Mouse (Mus musculus): ENCODE results near the gene Plxnc1. TPM values are rescaled to one million over a fixed set of nuclear protein-coding genes. Genes with fewer than 3 reads are reported as not detected.

Gene Plxnc1
- total RNA-seq, 1 experiment = 1.1 TPM

DNA sequence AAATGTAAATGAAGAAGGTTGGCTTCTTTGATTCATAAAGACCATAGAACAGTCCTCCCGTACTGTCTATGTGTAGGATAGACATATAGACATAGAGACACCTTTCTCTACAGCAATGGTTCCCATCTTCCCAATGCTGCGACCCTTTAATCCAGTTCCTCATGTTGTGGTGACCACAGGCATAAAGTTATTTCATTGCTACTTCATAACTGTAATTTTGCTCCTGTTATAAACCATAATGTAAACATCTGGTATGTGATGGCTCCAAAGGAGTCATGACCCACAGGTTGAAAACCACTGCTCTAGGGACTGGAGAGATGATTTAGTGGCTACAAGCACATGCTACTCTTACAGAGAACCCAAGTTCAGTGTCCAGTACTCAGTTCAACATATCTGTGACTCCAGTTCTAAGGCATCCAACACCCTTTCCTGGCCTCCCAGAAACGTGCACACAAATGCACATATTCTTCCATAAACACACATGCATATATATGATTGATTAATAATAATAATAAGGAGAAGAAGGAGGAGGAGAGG lies 27.1 kb upstream of the Plxnc1 start:
- in situ Hi-C loops (cut with MboI; ENCODE audit: low sequenced_read_pairs in 2 of 2, unreplicated experiment in 2 of 2) = loop anchor here in 1 of 2 experiments (25.0 kb wide), 1 partner anchor 284 kb away; the partner anchor contains the start of gene Cep83
- H3K4me3 ChIP-seq (ENCODE audit: insufficient read depth in 1 of 2, low read depth in 1 of 2, low read length in 2 of 2, poor library complexity in 1 of 2, severe bottlenecking in 1 of 2) = no peak overlapping the region
- no peak overlapping the region for H3K9ac ChIP-seq (ENCODE audit: insufficient read depth, low read depth, low read length, poor library complexity, severe bottlenecking)
- DNase-seq (ENCODE audit: low read depth, low spot score) = no peak
- H3K9me3 ChIP-seq (ENCODE audit: control insufficient read depth, insufficient read depth, low read depth, low read length) = no peaks in the 10 kb centered on the region
- no peak overlapping the region for H3K27ac ChIP-seq (ENCODE audit: insufficient read depth, low read depth, low read length, poor library complexity, severe bottlenecking)
- TF ChIP-seq HCFC1 (IDR thresholded peaks at IDR 0.05; ENCODE audit: borderline replicate concordance, insufficient read depth, low read length) (no peak), ZC3H11A (IDR thresholded peaks at IDR 0.05; ENCODE audit: borderline replicate concordance, low read depth, low read length) (no peak)
- no peaks in the 10 kb centered on the region for H3K36me3 ChIP-seq (ENCODE audit: control insufficient read depth, insufficient read depth, low read length, poor library complexity, severe bottlenecking)
- no peaks in the 10 kb centered on the region for H3K4me1 ChIP-seq (ENCODE audit: control insufficient read depth in 2 of 2, insufficient read depth in 2 of 2, low read length in 2 of 2, poor library complexity in 1 of 2)

DNA sequence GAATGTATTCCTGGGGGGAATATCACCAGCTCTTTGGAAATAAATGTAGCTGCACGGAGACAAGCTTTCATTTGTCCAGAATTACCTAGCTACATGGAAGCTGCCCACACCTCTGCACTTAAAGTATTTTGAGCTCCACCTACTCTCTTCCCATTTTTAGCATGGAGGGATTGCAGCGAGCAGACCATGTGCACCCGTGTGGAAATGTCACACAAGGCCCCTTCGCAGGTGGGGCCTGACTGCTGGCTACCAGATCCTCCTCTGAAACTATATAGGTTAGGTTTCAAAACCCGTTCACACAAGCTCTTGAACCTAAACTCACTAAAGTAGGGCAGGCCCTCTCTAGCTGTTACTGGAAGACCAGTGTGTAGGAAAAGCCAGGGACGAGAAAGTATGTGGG lies 25.6 kb upstream of the Plxnc1 start:
- in situ Hi-C loops (cut with MboI; ENCODE audit: low sequenced_read_pairs in 2 of 2, unreplicated experiment in 2 of 2) = loop anchor here in 1 of 2 experiments (25.0 kb wide), 1 partner anchor 283 kb away; the partner anchor contains the start of gene Cep83
- Histone ChIP-seq H3K36me3 (ENCODE audit: control insufficient read depth, insufficient read depth, low read length, poor library complexity, severe bottlenecking) (no peaks in the 10 kb centered on the region), H3K4me3 (ENCODE audit: insufficient read depth in 1 of 2, low read depth in 1 of 2, low read length in 2 of 2, poor library complexity in 1 of 2, severe bottlenecking in 1 of 2) (no peak overlapping the region), H3K27ac (ENCODE audit: insufficient read depth, low read depth, low read length, poor library complexity, severe bottlenecking) (no peak overlapping the region), H3K9ac (ENCODE audit: insufficient read depth, low read depth, low read length, poor library complexity, severe bottlenecking) (no peak overlapping the region), H3K9me3 (ENCODE audit: control insufficient read depth, insufficient read depth, low read depth, low read length) (no peaks in the 10 kb centered on the region), H3K4me1 (ENCODE audit: control insufficient read depth in 2 of 2, insufficient read depth in 2 of 2, low read length in 2 of 2, poor library complexity in 1 of 2) (no peaks in the 10 kb centered on the region)
- no peak for DNase-seq (ENCODE audit: low read depth, low spot score)
- TF ChIP-seq CHD2 (IDR thresholded peaks at IDR 0.05; ENCODE audit: low read depth, low read length) (no peak), ZNF384 (IDR thresholded peaks at IDR 0.05; ENCODE audit: low read depth, low read length) (no peak), HCFC1 (IDR thresholded peaks at IDR 0.05; ENCODE audit: borderline replicate concordance, insufficient read depth, low read length) (no peak), ZC3H11A (IDR thresholded peaks at IDR 0.05; ENCODE audit: borderline replicate concordance, low read depth, low read length) (no peak), MAFK (IDR thresholded peaks at IDR 0.05; ENCODE audit: insufficient read depth, low read depth, low read length) (no peak)

DNA sequence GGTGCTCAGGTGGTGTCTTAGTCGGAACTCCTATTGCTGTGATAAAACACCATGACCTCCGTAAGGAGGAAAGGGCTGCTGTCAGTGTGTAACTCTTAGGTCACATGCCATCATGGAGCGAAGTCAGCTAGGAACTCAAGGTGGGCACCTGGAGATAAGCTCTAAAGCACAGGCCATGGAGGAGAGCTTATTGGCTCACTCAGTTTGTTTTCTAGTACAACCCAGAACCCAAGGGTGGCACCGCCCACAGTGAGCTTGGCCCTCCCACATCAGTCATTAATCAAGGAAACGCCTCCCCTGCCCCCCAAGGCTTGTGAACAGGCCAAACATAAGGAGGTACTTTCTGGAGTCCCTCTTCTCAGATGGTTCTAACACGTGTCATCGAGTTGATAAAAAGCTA lies 22.8 kb upstream of the Plxnc1 start:
- H3K9me3 ChIP-seq (ENCODE audit: control insufficient read depth, insufficient read depth, low read depth, low read length) = no peaks in the 10 kb centered on the region
- no peak overlapping the region for H3K27ac ChIP-seq (ENCODE audit: insufficient read depth, low read depth, low read length, poor library complexity, severe bottlenecking)
- H3K36me3 ChIP-seq (ENCODE audit: control insufficient read depth, insufficient read depth, low read length, poor library complexity, severe bottlenecking) = no peaks in the 10 kb centered on the region
- H3K9ac ChIP-seq (ENCODE audit: insufficient read depth, low read depth, low read length, poor library complexity, severe bottlenecking) = no peak overlapping the region
- in situ Hi-C loops (cut with MboI; ENCODE audit: low sequenced_read_pairs in 2 of 2, unreplicated experiment in 2 of 2) = loop anchor here in 1 of 2 experiments (25.0 kb wide), 1 partner anchor 280 kb away; the partner anchor contains the start of gene Cep83
- no peak for DNase-seq (ENCODE audit: low read depth, low spot score)
- no peaks in the 10 kb centered on the region for H3K4me1 ChIP-seq (ENCODE audit: control insufficient read depth in 2 of 2, insufficient read depth in 2 of 2, low read length in 2 of 2, poor library complexity in 1 of 2)
- TF ChIP-seq ZC3H11A (IDR thresholded peaks at IDR 0.05; ENCODE audit: borderline replicate concordance, low read depth, low read length) (no peak), HCFC1 (IDR thresholded peaks at IDR 0.05; ENCODE audit: borderline replicate concordance, insufficient read depth, low read length) (no peak), ZNF384 (IDR thresholded peaks at IDR 0.05; ENCODE audit: low read depth, low read length) (no peak), CHD2 (IDR thresholded peaks at IDR 0.05; ENCODE audit: low read depth, low read length) (no peak), MAFK (IDR thresholded peaks at IDR 0.05; ENCODE audit: insufficient read depth, low read depth, low read length) (no peak)
- H3K4me3 ChIP-seq (ENCODE audit: insufficient read depth in 1 of 2, low read depth in 1 of 2, low read length in 2 of 2, poor library complexity in 1 of 2, severe bottlenecking in 1 of 2) = no peak overlapping the region

DNA sequence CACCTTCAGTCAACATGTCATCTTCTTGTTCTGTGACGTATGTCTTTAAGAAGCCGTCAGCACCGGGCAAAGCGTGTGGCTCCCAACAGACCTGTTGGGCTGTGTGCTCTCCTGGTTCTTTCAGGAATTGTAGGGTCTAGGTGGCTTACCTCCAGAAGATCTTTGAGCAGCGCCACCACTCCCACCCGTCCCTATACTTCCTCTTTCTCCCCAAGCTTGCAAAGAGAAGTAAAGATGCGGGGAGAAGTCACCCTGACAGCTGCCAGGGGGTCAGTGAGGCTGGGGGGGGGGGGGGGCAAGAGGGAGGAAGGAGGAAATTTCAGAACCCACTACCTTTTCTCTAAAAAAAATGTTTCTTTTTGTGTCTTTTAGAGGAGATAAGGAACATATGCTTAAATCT lies 22.2 kb upstream of the Plxnc1 start:
- Histone ChIP-seq H3K4me3 (ENCODE audit: insufficient read depth in 1 of 2, low read depth in 1 of 2, low read length in 2 of 2, poor library complexity in 1 of 2, severe bottlenecking in 1 of 2) (no peak overlapping the region), H3K27ac (ENCODE audit: insufficient read depth, low read depth, low read length, poor library complexity, severe bottlenecking) (no peak overlapping the region), H3K4me1 (ENCODE audit: control insufficient read depth in 2 of 2, insufficient read depth in 2 of 2, low read length in 2 of 2, poor library complexity in 1 of 2) (no peaks in the 10 kb centered on the region), H3K9me3 (ENCODE audit: control insufficient read depth, insufficient read depth, low read depth, low read length) (no peaks in the 10 kb centered on the region), H3K9ac (ENCODE audit: insufficient read depth, low read depth, low read length, poor library complexity, severe bottlenecking) (no peak overlapping the region), H3K36me3 (ENCODE audit: control insufficient read depth, insufficient read depth, low read length, poor library complexity, severe bottlenecking) (no peaks in the 10 kb centered on the region)
- in situ Hi-C loops (cut with MboI; ENCODE audit: low sequenced_read_pairs in 2 of 2, unreplicated experiment in 2 of 2) = loop anchor here in 1 of 2 experiments (25.0 kb wide), 1 partner anchor 279 kb away; the partner anchor contains the start of gene Cep83
- DNase-seq (ENCODE audit: low read depth, low spot score) = no peak
- TF ChIP-seq ZC3H11A (IDR thresholded peaks at IDR 0.05; ENCODE audit: borderline replicate concordance, low read depth, low read length) (no peak), HCFC1 (IDR thresholded peaks at IDR 0.05; ENCODE audit: borderline replicate concordance, insufficient read depth, low read length) (no peak), CHD2 (IDR thresholded peaks at IDR 0.05; ENCODE audit: low read depth, low read length) (no peak), MAFK (IDR thresholded peaks at IDR 0.05; ENCODE audit: insufficient read depth, low read depth, low read length) (no peak), ZNF384 (IDR thresholded peaks at IDR 0.05; ENCODE audit: low read depth, low read length) (no peak)
